Mouse (Mus musculus) neural tube, embryonic 13.5 days (tissue): ENCODE measurements around the gene Unc5c. TPM values are rescaled to one million over a fixed set of nuclear protein-coding genes. Genes with fewer than 3 reads are reported as not detected.

Source experiments
- ATAC-seq: fragments of 200-750 bp; cut with Nextera tagmentation; 2 replicates; pipeline ENCODE4 v1.8.0; 2017; ENCODE audit warnings: low read depth, mild to moderate bottlenecking, moderate TSS enrichment, moderate library complexity
- H3K27ac ChIP-seq: fragments of 300-500 bp; sonication (generic); replicated peaks from 2 replicates; pipeline ENCODE4 v1.5.1; 2015; ENCODE audit warnings: moderate library complexity, mild to moderate bottlenecking, inconsistent platforms
- H3K27me3 ChIP-seq: fragments of 300-500 bp; sonication (generic); 2 replicates; pipeline ENCODE4 v1.6.1; 2015; ENCODE audit warnings: mild to moderate bottlenecking, inconsistent platforms
- H3K36me3 ChIP-seq: fragments of 300-500 bp; sonication (generic); 2 replicates; pipeline ENCODE4 v1.6.1; 2015; ENCODE audit warnings: mild to moderate bottlenecking, inconsistent platforms
- H3K4me1 ChIP-seq: fragments of 300-500 bp; sonication (generic); replicated peaks from 2 replicates; pipeline ENCODE4 v1.6.1; 2015; ENCODE audit warnings: inconsistent platforms
- H3K4me2 ChIP-seq: fragments of 300-500 bp; sonication (generic); 2 replicates; pipeline ENCODE4 v1.6.1; 2015; ENCODE audit warnings: inconsistent platforms, mild to moderate bottlenecking, moderate library complexity
- H3K4me3 ChIP-seq: fragments of 300-500 bp; sonication (generic); 2 replicates; pipeline ENCODE4 v1.5.1; 2015; ENCODE audit warnings: mild to moderate bottlenecking, inconsistent platforms
- H3K9ac ChIP-seq: fragments of 300-500 bp; sonication (generic); 2 replicates; pipeline ENCODE4 v1.6.1; 2015; ENCODE audit warnings: moderate library complexity, mild to moderate bottlenecking, inconsistent platforms
- H3K9me3 ChIP-seq: fragments of 300-500 bp; sonication (generic); 2 replicates; pipeline ENCODE4 v1.6.1; 2016; ENCODE audit warnings: inconsistent platforms
- WGBS: fragments of 180-500 bp; shearing (Covaris S2); methylation state at CpG from one replicate; pipeline ENCODE4 v1.1.7; 2015; 5-methylcytosine and 5-hydroxymethylcytosine counted together
- polyA plus RNA-seq: library from polyadenylated mRNA; unstranded; fragments of >200 nt; fragmentation: Nextera tagmentation; extraction: Ambion mirVana; gene quantifications from 2 replicates; pipeline ENCODE4 v1.2.1, GENCODE M21; 2015

The Unc5c gene
- polyA plus RNA-seq, 1 experiment from 2014 or later: 18.8 TPM

DNA sequence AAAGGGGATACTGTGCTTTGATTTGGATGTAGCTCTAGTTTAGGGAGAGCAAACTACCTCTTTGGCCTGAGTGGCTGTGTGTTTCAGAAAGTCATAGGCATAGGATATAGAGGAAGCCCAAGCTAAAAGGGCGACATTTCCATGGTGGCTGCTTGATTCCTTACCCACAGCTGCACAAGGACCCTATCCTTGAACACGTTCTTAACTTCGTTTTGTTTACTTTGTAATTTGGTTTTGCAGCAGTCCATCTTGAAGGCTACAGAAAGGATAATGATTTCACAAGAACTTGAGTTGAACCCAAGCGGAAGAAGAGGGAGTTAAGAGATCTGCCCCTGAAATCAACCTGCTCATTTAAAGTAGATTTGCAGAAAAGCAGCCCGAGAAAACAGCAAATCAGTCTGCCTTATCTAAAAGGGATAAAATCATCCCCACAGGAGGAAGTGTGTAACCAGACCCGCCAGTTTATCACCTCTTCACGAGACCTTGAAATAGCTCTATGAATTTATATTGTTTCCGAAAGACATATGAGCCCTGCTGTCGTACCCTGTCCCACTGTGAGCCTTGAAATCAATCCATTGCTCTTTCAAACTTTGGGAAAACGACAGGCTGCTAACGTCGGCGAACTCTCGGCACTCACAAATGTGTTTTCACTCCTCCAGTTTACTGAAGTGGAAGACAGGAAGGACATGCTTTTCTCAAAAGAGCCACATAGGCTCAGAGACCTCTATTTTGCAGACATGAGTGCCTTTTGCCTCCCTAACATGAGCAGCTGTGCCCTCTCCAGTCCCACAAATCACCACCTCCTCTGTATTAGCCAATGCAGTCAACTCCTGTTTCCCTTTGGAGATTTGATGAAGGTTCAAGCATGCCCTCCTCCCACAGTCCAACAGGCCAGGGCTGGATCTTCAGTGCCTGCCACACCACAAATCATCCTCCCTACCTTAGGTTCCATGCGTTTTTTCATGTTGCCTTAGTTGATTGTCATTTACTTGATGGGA, 195.3 kb downstream of the Unc5c start:
- Histone ChIP-seq H3K4me2 (no peak overlapping the region), H3K36me3 (no peaks in the 10 kb centered on the region), H3K4me1 (0 out of 2 replicates have a peak, but pooled peaks cover 4% of the 10 kb centered on the region), H3K27ac (no peak overlapping the region; the same call in 1 of the 2 replicates), H3K9ac (no peak overlapping the region), H3K27me3 (no peaks in the 10 kb centered on the region), H3K4me3 (no peak overlapping the region), H3K9me3 (no peaks in the 10 kb centered on the region)
- 56% methylated on average over 15 of the region's 15 CpGs for WGBS
- no peak for ATAC-seq

- H3K9ac ChIP-seq: no peak overlapping the region
- no peak overlapping the region for H3K27ac ChIP-seq
- ATAC-seq: no peak
- 41% methylated on average over 2 of the region's 2 CpGs for WGBS
- peaks cover 16% of the 10 kb centered on the region for H3K4me1 ChIP-seq
- H3K4me2 ChIP-seq: no peak overlapping the region
- no peaks in the 10 kb centered on the region for H3K36me3 ChIP-seq
- H3K4me3 ChIP-seq: no peak overlapping the region
- H3K9me3 ChIP-seq: no peaks in the 10 kb centered on the region
- H3K27me3 ChIP-seq: no peaks in the 10 kb centered on the region
Measured at GRCm38 (mm10) chr3:141689113-141689512, 224.1 kb downstream of the Unc5c start.

GRCm38 (mm10) chr3:141690676-141691075, 225.7 kb downstream of the Unc5c start:
- no peak for ATAC-seq
- 78% methylated on average over 1 of the region's 1 CpGs for WGBS

DNA sequence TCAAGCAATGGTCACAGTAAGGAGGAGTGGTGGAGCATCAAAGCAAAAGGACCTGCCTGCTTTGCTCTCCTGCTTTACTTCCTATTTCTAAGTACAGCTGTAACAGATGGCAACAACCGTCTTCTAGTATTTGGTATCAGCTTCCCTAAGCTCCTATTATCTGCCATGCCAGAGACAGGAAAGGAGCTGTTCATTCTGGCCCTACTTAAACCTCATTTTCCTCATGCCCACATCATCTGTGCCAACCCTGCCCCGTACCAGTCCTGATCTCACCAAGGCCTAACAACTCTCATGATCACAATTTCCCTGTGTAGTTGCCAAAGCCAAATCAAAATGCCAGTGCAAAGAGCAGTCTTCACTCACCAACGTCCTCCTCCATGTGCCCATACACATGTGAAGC, 226.4 kb downstream of the Unc5c start:
- Histone ChIP-seq H3K36me3 (no peaks in the 10 kb centered on the region), H3K4me1 (peaks cover 16% of the 10 kb centered on the region), H3K9me3 (no peaks in the 10 kb centered on the region), H3K4me2 (no peak overlapping the region), H3K27ac (peak overlapping the region; percentile 46; the same call in 1 of the 2 replicates), H3K27me3 (no peaks in the 10 kb centered on the region), H3K4me3 (no peak overlapping the region), H3K9ac (no peak overlapping the region)
- 73% methylated on average over 3 of the region's 3 CpGs for WGBS
- ATAC-seq: peak; percentile 43; the same call in 1 of the 2 replicates

More at GRCm38 (mm10) chr3:141690676-141691075, 225.7 kb downstream of the Unc5c start:
- Histone ChIP-seq H3K27ac (no peak overlapping the region), H3K4me1 (peaks cover 16% of the 10 kb centered on the region), H3K9ac (no peak overlapping the region), H3K9me3 (no peaks in the 10 kb centered on the region), H3K36me3 (no peaks in the 10 kb centered on the region), H3K27me3 (no peaks in the 10 kb centered on the region), H3K4me2 (no peak overlapping the region), H3K4me3 (no peak overlapping the region)

- peak; percentile 43 for ATAC-seq
- Histone ChIP-seq H3K27ac (peak overlapping the region; percentile 46; the same call in 1 of the 2 replicates), H3K4me2 (no peak overlapping the region), H3K9me3 (no peaks in the 10 kb centered on the region), H3K4me1 (peaks cover 16% of the 10 kb centered on the region), H3K36me3 (no peaks in the 10 kb centered on the region), H3K27me3 (no peaks in the 10 kb centered on the region), H3K4me3 (no peak overlapping the region), H3K9ac (no peak overlapping the region)
- 42% methylated on average over 3 of the region's 3 CpGs for WGBS
Measured at GRCm38 (mm10) chr3:141691846-141692245, 226.8 kb downstream of the Unc5c start.

GRCm38 (mm10) chr3:141699177-141699576, 234.2 kb downstream of the Unc5c start:
- no peak overlapping the region for H3K27ac ChIP-seq
- no peak overlapping the region for H3K4me3 ChIP-seq
- no peaks in the 10 kb centered on the region for H3K27me3 ChIP-seq
- H3K9ac ChIP-seq: no peak overlapping the region
- H3K4me1 ChIP-seq: no peaks in the 10 kb centered on the region
- ATAC-seq: no peak
- H3K4me2 ChIP-seq: no peak overlapping the region
- H3K9me3 ChIP-seq: no peaks in the 10 kb centered on the region
- no peaks in the 10 kb centered on the region for H3K36me3 ChIP-seq

- ATAC-seq: no peak
- Histone ChIP-seq H3K27ac (no peak overlapping the region), H3K9me3 (no peaks in the 10 kb centered on the region), H3K27me3 (no peaks in the 10 kb centered on the region), H3K4me1 (no peaks in the 10 kb centered on the region), H3K36me3 (no peaks in the 10 kb centered on the region), H3K9ac (no peak overlapping the region), H3K4me3 (no peak overlapping the region), H3K4me2 (no peak overlapping the region)
- WGBS: 83% methylated on average over 3 of the region's 3 CpGs
Measured at GRCm38 (mm10) chr3:141701381-141701909, 236.4 kb downstream of the Unc5c start.

DNA sequence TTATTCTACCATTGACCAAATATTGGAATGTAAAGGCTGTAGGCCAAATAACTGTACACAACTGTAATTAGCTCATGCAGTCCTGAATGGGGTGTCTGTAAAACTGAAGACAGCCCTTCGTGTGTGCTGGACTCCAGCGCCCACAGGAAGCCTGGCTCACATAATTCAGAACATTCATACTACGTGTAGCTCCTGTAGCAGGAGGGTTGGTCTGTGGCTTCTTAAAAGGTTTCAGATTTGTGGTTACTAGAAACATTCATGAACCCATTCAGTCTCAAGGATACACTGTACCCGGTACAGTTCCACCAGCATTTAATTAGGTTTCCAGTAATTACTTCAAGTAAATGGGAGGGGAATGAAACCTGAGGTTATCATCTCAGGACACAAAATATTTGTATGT, 246.6 kb downstream of the Unc5c start:
- H3K4me2 ChIP-seq: no peak overlapping the region
- no peaks in the 10 kb centered on the region for H3K36me3 ChIP-seq
- no peak overlapping the region for H3K4me3 ChIP-seq
- 71% methylated on average over 4 of the region's 4 CpGs for WGBS
- H3K4me1 ChIP-seq: no peaks in the 10 kb centered on the region
- ATAC-seq: no peak
- H3K27me3 ChIP-seq: no peaks in the 10 kb centered on the region
- H3K9me3 ChIP-seq: no peaks in the 10 kb centered on the region
- no peak overlapping the region for H3K9ac ChIP-seq
- no peak overlapping the region for H3K27ac ChIP-seq

DNA sequence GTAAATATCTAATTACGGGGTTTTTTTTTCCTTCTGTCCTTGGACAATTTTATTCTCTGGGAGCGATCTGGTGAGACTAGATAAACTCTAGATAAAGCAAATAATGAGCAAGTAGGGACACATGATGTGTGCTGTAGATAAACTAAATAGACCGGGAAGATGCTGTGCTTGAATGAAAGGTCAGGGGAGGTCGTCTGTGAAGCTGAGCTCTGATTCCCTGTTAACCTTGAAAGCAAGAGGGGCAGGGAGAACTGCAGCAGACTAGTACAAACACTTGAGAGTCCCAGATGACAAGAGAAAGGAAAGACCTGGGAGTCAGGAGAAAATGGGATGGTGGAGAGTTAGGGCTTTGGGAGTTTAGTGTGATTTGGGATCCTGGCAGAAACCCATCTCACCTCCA, 251.4 kb downstream of the Unc5c start:
- Histone ChIP-seq H3K27ac (no peak overlapping the region), H3K4me2 (no peak overlapping the region), H3K9me3 (no peaks in the 10 kb centered on the region), H3K36me3 (no peaks in the 10 kb centered on the region), H3K4me1 (no peaks in the 10 kb centered on the region), H3K4me3 (no peak overlapping the region), H3K9ac (no peak overlapping the region), H3K27me3 (no peaks in the 10 kb centered on the region; the same call in 1 of the 2 replicates)
- ATAC-seq: no peak
- 52% methylated on average over 4 of the region's 4 CpGs for WGBS

- WGBS: 66% methylated on average over 5 of the region's 5 CpGs
- Histone ChIP-seq H3K27me3 (no peaks in the 10 kb centered on the region; the same call in 1 of the 2 replicates), H3K4me3 (no peak overlapping the region), H3K36me3 (no peaks in the 10 kb centered on the region), H3K9ac (no peak overlapping the region), H3K27ac (no peak overlapping the region), H3K9me3 (no peaks in the 10 kb centered on the region), H3K4me1 (no peaks in the 10 kb centered on the region), H3K4me2 (no peak overlapping the region)
- no peak for ATAC-seq
Measured at GRCm38 (mm10) chr3:141719050-141719449, 254.0 kb downstream of the Unc5c start.

- no peak for ATAC-seq
- Histone ChIP-seq H3K4me3 (no peak overlapping the region), H3K27me3 (no peaks in the 10 kb centered on the region; the same call in 1 of the 2 replicates), H3K9me3 (no peaks in the 10 kb centered on the region), H3K27ac (no peak overlapping the region), H3K4me2 (no peak overlapping the region), H3K36me3 (no peaks in the 10 kb centered on the region), H3K4me1 (no peaks in the 10 kb centered on the region), H3K9ac (no peak overlapping the region)
- 84% methylated on average over 2 of the region's 2 CpGs for WGBS
Measured at GRCm38 (mm10) chr3:141724499-141724898, 259.5 kb downstream of the Unc5c start.

GRCm38 (mm10) chr3:141725432-141725831, 260.4 kb downstream of the Unc5c start:
- no peak overlapping the region for H3K27ac ChIP-seq
- H3K4me1 ChIP-seq: no peaks in the 10 kb centered on the region
- 34% methylated on average over 1 of the region's 1 CpGs for WGBS
- H3K36me3 ChIP-seq: no peaks in the 10 kb centered on the region
- no peak overlapping the region for H3K4me3 ChIP-seq
- H3K9me3 ChIP-seq: no peaks in the 10 kb centered on the region
- no peak for ATAC-seq
- H3K27me3 ChIP-seq: no peaks in the 10 kb centered on the region; the same call in 1 of the 2 replicates
- no peak overlapping the region for H3K4me2 ChIP-seq
- H3K9ac ChIP-seq: no peak overlapping the region
